Mouse (Mus musculus) c-Kit-positive CD71-negative TER-119-negative erythroid progenitor cells, embryonic 14.5 days (primary cell): ENCODE results near the gene Plekhg4.

Source experiments
- DNase-seq: peaks from one replicate; pipeline ENCODE4 v3.0.0-alpha.2; 2013; ENCODE audit warnings: low read depth

The Plekhg4 gene

DNA sequence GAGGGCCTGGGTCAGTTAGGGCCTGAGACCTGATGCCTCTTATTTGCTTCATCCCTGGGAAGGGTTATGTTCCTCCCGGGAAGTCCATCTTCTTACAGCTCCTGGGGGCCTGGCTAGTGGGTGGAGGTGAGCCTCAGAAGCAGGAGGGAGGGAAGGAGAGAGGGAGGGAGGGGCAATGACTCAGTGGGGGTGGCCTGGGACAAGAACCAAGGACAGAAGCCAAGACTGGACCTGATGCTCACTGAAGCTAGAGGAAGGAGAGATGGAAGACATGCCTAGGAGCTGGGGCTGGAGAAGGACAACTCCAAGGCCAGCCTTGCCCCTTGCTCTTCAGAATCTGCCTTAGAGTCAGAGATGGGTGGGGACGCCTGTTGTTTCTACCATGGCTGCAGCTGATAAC is at the start of gene Plekhg4:
TSS of gene Plekhg4 (plus strand) at position 243 of the 400 bp plus-strand sequence.
- DNase-seq: no peak

- DNase-seq: no peak
Measured at GRCm38 (mm10) chr8:105325641-105326093, 47.4 kb upstream of the Plekhg4 start.

DNA sequence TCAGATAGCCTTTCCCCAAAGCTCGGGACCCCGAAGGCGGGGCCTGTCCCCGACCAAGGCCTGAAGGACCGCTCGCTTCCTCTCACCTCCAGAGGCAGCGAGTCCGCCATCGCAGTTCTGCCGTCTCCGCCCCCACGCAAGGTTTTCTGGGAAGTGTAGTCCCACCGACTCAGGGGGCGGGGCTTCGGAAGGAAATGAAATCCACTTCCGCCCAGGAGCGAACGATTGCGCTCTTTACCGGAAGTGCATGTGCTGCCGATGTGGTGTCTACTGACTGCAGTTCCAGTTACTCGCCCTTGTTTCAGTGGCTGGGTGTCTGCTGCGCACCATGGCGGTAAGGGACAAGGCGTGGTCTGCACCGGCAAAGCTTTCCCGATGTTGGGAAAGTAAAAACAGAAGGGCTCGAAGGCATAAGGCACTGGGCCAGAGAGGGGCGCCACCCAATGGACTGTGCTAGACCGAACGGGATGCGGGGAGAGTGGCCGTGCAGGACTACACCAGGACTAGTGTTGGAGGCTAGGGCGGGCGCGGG is 46.9 kb upstream of the Plekhg4 start, which contains the start of the genes Lrrc29 and Tmem208:
TSS of gene Lrrc29 (minus strand) at position 138 of the 532 bp plus-strand sequence.
TSS of gene Tmem208 (plus strand) at position 214 of the 532 bp plus-strand sequence.
- DNase-seq: peak; percentile 94

GRCm38 (mm10) chr8:105326968-105327367 is 46.1 kb upstream of the Plekhg4 start:
- DNase-seq: no peak

- no peak for DNase-seq
Measured at GRCm38 (mm10) chr8:105330325-105330724, 42.7 kb upstream of the Plekhg4 start.

DNA sequence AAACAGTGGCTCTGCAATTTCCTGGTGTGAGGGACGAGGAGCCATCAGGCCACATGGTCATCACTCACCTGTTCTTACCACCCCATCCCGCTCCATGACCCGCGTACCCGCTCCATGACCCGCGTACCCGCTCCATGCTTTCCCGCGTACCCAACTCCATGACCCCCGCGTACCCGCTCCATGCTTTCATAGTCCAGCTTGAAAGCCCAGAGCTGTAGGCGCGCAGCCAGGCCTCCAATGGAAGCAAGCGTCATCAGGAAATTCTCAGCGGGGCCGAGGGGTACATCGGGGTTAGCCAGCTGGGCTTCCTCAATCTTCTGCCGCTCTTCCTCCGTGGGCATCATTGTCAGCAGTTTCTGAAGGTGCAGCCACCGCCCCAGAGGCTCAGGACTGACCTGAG is 41.6 kb upstream of the Plekhg4 start:
- no peak for DNase-seq

- no peak for DNase-seq
Measured at GRCm38 (mm10) chr8:105331931-105332330, 41.1 kb upstream of the Plekhg4 start.

DNA sequence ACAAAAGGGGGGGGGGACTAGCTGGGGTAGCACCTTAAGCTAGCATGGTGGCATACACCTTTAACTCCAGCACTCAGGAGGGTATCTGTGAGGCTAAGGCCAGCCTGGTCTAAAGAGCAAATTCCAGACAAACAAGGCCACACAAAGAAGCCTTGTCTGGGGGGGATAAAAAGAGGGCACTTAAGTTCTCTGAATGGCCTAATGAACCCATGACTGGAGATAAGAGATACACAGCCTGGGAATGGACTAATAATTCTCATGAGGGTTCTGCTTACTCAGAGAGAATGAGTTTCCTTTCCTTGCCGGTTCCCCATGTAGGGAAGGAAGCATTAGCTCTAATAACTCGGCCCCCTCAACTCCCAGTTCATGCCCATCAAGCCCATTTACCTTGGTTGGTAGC is 40.6 kb upstream of the Plekhg4 start:
- no peak for DNase-seq

DNA sequence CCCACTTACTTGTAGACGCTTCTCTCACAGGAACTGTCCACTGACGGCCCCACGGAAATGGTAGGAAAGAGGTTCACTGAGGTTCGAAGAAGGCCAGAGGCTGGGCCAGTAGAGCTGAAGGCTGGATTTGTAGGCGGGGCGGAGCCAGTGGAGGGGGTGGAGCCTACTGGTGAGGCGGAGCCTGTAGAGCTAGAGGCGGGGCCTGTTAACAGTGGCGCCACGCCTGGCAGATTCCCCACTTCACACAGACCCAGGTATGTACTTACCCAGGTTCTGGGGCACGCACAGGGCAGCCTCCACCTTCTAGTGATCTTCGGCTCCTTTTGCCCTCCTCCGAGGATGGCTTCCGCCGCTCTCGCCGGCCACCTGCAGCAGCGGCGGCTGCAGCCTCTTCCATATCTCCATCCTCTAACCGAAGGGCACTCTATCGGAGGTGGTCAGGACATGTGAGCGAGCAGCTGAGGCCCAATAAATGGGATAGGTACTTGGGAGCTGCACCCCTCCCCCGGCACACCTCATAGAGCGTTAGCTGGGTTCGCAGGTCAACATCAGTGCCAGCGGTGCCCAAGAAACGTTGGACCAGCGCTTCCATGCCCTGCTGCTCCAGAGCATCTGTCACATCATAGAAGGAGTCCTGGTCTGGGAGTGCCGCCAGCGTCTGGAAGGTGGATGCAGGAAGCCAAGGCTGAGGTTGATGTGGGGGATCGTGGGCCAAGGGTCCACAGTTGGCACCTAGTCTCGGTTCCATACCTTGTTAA is 36.5 kb upstream of the Plekhg4 start:
- no peak for DNase-seq

DNA sequence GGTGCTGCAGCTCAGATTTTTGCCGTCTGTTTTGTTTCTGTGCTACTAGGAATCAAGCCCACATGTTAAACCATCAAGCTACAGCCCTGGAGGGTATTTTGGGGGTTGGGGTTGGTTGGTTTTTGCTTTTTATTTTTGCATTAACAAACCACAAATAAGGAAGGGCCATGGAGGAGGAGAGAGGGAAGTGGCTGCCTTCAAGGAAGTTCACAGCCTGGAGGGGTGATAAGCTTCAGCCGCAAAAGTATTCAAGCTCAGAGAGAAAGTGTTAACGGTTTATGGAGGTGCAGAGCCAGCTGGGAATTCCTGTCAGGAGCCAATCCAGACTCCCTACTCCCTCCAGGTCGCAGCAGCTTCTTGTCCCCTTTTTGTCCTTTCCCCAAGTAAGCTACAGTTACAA is 34.1 kb upstream of the Plekhg4 start:
- no peak for DNase-seq

GRCm38 (mm10) chr8:105339886-105340635 is 33.0 kb upstream of the Plekhg4 start:
- no peak for DNase-seq

GRCm38 (mm10) chr8:105341399-105341798 is 31.7 kb upstream of the Plekhg4 start:
- DNase-seq: no peak

DNA sequence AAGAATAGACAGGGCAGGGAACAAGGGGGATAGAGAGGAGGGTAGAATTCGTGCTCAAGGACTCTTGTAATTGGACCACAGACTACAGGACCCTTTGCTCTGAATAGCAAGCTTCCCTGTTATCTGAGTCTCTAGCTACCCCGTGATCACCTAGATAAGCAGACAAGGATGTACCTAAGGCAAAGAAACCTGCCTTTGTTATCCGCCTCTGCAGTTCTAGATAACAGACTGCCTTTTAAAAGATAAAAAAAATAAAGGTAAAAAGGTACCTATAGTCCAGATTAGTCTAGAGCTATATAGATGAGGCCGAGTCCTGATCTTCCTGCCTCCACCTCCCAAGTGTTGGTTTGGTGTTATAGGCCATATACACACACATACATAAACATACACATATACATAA is 30.3 kb upstream of the Plekhg4 start:
- no peak for DNase-seq

DNA sequence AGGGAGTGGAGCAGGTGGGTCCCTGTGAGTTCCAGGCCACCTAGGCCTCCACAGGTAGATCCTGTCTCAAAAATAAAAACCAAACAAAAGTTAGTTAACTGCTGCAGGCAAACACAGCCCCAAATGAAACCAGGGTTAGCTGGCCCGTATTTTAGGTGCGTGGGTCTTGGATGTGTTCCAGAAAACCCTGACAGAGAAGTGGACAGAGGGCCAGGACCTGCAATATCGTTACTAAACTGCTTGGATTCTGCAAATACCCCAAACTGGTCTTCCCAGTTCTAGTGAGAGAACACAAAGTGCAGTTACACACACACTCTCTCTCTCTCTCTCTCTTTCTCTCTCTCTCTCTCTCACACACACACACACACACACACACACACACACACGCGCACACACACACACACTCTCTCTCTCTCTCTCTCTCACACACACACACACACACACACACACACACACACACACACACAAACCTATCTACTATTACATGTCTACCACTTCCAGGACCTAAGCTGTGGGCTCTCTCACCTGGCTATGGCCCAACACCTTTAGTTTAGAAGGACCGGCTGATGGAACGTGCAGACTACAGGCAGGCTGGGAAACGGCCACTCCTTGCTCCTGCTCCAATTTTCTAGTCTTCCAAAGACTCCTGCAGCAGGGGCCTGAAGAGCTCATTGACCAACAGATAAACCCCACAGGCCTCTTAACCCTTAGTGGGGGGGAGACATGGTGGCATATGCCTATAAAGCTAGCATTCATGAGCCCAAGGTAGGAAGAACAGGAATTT is 29.1 kb upstream of the Plekhg4 start:
- no peak for DNase-seq

DNA sequence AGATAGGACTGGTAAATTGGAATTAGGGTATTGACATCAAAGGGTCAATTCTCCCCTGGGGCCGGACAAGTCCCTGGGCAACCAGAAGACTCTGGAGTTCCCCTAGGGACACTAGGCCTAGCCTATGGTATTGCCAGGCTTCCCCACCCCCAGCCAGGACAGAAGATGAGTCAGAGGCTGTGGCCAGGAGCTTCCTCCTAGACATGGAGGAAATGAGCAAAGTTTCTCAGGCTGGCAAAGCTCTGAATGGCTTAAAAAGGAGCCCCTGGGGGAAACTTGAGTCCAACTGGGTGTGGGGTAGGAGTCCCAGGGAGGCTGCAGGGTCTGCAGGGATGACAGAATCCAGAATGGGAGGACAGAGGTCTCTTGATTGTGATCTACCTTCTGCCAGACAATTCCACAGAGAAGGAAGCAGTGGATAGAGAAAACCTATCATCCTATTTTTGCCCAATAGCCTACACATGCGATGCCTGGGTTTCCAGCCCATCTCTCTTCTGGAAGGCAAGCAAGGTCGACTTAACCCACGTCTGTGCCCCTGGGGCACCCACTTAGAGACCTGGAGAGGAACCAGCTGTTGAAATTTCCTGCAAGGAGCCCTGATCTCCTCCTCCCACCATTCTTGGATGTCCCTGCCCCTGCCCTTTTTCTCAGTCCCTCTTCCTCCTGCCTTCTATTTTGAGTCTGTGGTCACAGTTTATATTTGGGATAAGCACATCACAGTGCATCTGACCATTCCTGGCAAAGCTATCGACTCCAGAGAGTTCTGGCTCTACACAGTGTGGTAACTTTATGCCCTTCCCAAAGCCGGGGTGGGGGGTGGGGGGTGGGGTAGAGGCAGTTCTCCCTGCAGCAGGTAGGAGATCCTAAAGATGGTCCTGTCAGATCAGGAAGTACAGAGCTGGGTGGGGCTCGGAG is 27.8 kb upstream of the Plekhg4 start:
- DNase-seq: no peak

DNA sequence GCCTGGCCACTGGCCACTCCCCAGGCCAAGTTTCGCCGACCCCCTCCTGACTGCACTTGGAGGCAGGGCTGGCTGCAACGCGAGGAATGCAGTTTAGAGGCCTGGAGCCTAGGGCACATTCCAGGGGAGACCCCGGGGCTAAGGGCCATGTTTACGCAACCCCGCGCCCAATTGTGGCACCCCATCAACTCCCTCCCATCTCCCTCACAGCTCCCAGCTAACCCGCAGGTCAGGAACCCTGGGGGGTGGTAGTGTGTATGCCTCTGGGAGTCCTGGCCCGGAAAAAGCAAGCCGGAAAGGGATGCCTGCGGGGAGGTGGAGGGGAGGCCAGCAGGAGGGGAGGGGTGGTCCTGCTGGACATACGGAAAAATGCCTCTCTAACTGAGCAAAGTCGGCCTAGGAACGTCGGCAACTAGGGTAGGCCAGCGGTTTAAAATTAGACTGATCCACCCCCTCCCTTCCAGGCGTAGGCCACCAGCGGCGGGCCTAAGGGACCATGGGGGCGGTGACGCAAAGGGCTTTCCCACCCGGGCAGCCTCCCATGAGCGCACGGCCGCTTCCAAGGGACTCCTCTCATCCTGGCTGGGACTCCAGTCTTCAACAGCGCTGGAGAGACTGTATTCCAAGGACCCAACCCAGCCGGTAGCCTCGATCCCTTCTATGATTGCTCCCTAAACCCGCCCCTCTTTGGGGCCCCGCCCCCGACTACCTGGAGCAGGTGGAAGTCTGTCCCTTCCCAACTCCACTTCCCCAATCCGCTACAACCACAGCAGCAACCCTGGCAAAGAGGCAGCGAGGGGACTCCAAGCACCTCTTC is 26.3 kb upstream of the Plekhg4 start:
- no peak for DNase-seq

DNA sequence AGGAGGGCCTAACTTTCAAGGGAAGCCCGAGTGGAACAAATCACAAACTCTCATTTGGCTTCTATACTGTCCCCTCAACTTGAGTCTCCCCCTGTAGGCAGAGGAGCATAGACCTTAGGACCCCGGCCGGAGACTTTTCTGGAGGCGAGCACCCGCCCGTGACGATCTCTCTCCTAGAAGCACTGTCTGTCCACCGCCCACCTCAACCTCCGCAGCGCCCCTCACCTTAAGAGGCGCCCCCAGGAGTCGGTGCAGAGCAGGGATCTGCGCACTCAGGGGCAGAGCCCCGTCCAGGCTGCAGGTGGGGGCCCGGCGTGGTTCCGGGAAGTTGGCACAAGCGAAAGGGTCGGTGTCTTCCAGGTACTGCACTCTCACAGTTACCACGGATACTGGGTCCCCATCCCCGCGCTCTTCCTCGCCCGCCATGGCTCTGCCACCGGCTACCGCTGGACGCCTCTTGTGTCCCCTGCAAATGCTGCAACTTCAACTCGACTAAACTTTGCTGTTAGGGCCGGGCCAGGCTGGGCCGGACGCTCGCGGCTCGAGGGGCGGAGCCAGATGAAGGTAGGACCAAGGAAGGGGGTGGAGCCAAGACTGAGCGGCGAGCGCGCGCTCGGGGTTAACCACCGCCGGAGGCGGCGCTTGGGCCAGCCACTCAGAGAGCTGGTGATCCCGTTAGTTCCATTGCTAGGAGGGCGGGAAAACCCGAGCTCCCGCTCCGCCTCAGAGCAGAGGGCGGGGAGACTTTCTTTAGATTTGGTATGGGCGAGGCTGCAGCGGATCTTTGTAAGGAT is 25.4 kb upstream of the Plekhg4 start, which contains the start of gene Fhod1:
TSS of gene Fhod1 (minus strand) at position 526 of the 794 bp plus-strand sequence.
- DNase-seq: peak; percentile 88

DNA sequence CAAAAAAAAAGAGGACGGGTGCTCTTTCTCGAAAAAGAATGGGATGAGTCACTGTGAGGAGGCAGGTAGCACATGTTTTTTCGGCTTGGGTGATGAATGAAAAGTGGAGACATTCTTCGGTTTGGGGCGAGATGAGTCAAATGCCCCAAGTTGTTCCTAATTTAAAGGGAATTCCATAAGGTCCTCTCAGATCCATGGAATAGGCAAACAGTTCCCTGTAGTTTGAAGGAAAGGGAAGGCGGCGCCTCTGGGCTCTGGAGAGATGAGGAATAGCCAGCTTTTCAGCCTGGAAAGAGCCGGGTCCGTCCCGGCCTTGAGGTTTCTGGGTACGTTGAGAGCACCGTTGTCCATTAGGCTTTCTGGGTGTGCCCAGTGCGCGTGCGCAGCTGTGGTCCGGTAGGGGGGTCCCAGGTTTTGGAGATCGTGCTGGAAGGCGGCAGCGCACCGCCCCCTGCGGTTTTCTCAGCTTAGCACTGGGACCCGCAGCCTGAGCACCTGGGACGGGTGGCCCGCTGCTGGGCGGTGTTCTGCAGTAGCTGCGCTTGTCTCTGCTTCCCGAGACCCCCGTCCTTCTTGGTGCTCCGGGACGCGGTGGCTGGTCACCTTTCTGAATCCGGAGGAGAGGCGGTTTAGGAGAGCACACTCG is 24.5 kb upstream of the Plekhg4 start, which contains the start of gene Slc9a5:
TSS of gene Slc9a5 (plus strand) at position 394 of the 646 bp plus-strand sequence.
- no peak for DNase-seq
